Mouse (Mus musculus) ES-E14 (cell line): ENCODE results near the gene Smarca4.

Experiments used
- CHD2 ChIP-seq: IDR thresholded peaks from 2 replicates; pipeline ENCODE4 v1.6.1; 2014; ENCODE audit warnings: mild to moderate bottlenecking, low read depth, low read length, inconsistent platforms
- HCFC1 ChIP-seq: IDR thresholded peaks from 2 replicates; pipeline ENCODE4 v1.6.1; 2012; ENCODE audit warnings: low read length, inconsistent platforms, borderline replicate concordance; ENCODE audit not compliant: insufficient read depth
- MAFK ChIP-seq: IDR thresholded peaks from 2 replicates; pipeline ENCODE4 v1.6.1; 2014; ENCODE audit warnings: mild to moderate bottlenecking, low read depth, low read length, inconsistent platforms; ENCODE audit not compliant: insufficient read depth
- ZC3H11A ChIP-seq: IDR thresholded peaks from 2 replicates; pipeline ENCODE4 v1.6.1; 2012; ENCODE audit warnings: low read depth, mild to moderate bottlenecking, inconsistent platforms, low read length, borderline replicate concordance
- ZNF384 ChIP-seq: IDR thresholded peaks from 2 replicates; pipeline ENCODE4 v1.6.1; 2012; ENCODE audit warnings: low read depth, low read length, inconsistent platforms

DNA sequence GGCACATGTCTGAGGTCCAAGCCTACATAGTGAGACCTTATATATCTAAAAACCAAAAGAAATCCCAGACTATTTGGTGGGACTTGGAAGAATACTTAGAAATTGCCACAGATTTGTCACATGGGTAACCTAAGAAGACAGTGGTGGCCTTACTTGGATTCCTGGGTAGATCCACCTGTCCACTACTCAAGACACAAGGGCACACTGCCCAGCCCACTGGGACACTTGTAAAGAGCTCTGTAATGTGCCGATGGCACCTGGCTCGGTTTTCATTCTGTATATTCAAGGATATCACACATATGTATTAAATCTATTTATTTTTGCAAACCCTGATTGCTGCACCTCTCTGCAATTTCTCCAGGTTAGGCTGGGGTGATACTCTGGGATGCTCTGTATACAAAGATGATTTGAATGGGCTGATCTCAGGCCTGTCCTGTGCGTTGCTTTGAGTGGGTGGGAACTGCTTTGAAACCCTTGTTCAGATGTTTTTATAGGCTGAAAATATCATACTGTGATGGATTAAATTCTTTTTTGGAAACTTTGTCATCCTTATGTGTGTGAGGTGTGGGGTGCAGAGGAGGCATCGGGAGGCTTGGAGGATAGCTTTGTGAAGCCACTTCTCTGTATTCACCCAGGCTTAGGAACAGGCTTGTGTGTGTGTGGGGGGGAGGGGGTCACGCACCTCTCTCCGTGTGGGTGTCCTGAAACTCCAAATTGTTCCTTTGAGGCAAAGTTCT is 133.6 kb downstream of the Smarca4 start:
- TF ChIP-seq MAFK (no peak), HCFC1 (no peak), ZNF384 (no peak), CHD2 (no peak), ZC3H11A (no peak)
